Mouse (Mus musculus) CD4-positive helper T cell, adult 2 months (primary cell): ENCODE measurements around the gene Pth2.
"Not testable (repeated sequence)": the region's sequence is repeated elsewhere in the genome, so short reads cannot be mapped to it uniquely, and the experiment has no call there.

ENCODE experiments used
- DNase-seq: peaks from one replicate; pipeline ENCODE4 v3.0.0-alpha.2; 2012; ENCODE audit warnings: low read depth, missing footprints, low spot score

Pth2 gene

DNA sequence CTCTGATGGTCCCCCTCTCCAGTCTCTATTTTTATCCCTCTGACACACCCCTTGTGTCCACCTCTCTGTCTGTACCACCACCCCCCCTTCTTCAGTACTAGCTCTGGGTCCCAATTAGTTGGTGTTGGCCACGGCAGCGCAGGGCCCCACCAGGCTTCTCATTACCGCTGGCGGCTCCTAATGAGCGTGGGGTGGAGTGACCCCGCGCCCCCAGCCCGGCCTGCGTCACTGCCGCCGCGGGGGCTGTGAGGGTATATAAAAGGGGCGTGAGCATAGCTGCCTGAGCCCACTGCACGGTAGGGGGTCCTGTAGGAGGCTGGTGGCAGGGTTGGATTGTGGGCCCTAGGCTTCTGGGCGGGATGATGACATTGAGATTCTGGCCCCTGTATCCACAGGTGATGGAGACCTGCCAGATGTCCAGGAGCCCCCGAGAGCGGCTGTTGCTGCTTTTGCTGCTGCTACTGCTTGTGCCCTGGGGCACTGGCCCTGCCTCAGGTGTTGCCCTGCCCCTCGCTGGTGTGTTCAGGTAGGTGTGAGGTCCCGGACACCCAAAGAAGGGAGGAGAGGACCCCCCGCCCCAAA lies at the start of gene Pth2:
TSS of gene Pth2 (plus strand) at position 100 of the 582 bp plus-strand sequence.
- no peak for DNase-seq

DNA sequence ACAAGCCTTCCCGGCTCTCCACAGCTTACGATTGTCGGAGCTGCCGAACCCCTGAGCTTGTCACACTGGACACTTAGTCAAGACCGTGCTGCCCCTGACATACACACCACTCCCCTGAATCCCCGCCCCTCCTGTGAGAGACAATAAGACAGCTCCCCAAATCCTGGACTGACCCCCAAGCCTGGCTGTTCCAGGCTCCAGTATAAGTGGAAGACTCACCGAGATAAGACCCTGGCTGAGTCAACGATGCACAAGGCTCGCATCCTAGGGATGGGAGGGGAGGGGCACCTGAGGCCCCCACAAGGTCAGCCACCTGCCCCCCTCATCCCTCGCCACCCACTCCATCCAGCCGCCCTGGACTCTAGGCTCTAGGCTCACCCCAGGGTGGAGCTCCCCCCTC lies 48.9 kb upstream of the Pth2 start:
- DNase-seq, result no peak

DNA sequence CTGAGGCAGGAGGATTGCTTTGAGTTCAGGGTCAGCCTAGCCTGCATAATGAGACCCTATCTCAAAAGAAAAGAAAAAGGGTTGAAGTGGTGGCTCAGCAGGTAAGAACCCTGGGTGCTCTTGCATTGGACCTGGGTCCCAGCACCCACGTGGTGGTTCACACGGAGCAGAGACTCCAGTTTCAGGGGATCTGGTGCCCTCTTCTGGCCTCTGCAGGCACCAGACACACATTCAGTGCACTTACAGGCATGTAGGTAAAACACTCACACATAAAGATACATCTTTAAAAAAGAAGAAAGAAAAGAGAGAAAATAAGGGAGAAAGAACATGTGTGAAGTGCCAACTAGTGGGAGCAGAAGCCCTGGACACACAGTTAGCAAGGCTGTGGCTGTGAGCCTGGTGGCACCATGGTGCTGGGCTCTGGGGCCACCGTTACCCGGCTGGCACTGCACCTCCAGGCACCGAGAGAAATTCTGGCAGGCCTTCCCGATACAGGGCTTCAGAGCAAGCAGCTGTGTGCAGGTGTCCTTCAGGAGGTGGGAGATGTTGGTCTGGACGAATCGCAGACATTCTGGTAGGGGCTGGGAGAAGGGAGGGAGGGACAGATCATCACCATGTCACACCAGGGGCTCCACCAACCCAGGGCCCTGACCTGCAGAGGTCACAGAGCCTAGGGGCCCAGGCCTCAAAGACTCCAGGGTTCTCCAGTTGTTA lies 47.2 kb upstream of the Pth2 start:
- DNase-seq, result no peak

DNA sequence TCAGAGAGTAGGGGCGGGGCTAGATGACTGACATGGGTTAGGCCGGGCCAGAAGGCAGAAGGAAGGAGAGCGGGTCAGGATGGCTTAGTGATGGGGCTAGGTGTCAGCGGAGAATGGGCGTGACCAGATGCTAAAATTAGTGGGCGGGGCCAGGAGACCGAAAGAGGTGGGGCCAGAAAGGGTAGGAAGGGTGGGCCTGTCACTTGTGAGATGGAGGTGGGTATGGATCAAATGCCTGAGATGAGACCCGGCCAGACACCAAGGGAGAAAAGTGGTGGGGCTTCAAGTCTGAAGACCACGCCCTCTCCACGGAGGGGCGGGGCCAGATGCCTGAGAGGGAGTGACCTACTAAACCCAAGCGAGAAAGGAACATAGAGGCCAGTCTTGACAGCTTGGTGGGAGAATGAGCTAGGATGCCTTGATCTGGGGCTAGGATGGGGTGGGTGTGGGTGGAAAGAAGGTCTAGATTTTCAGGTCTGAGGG lies 46.2 kb upstream of the Pth2 start:
- DNase-seq, result peak; percentile 82

DNA sequence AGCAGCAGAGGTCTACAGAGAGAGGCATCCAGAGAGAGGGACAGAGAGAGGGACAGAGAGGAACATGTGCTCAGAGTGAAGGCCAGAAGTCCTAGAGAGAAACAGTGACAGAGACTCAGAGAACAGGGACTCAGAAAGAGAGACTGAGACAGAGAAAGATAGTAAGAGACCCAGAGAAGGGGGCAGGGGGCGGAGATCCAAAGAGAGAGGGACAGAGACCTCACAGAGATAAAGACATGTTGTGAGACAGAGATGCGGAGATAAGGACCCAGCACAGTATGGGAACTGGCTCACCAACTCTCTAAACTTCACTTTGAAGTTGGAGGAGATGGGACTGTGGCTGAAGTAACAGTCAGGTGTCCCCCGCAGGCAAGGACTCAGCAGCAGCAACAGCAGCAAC lies 45.4 kb upstream of the Pth2 start:
- DNase-seq, result peak; percentile 59

DNA sequence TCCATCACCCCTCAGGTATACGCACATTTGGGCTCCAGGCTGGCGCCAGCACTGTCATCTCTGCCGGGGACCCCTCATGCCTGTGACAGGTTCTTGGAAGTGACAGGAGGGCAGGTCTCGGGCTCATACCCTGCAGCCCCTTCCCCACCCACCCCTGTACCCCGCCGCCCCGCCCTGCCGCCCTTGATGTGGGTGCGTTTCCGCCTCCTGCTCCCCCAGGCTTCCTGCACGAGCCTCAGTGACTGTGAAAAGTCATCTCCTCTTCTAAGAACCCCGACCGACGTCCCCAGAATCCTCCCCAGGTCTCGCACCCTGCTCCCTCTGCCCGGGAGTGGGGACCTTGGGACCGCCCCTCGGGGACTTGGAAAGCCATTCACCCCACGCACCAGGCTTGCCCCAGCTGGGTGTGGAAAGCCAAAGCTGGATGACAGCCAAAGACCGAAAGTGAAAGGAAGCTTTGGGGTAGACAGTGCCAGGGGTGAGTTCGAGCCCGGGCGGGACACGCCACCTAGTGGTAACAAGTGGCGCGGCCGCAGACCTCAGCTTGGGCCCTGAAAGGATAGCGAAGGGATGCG lies 44.7 kb upstream of the Pth2 start, which contains the start of the genes Gm45713 and Flt3l:
TSS of gene Gm45713 (minus strand) at position 239 of the 575 bp plus-strand sequence.
TSS of gene Flt3l (minus strand) at position 440 of the 575 bp plus-strand sequence.
- DNase-seq, result peak; percentile 95

DNA sequence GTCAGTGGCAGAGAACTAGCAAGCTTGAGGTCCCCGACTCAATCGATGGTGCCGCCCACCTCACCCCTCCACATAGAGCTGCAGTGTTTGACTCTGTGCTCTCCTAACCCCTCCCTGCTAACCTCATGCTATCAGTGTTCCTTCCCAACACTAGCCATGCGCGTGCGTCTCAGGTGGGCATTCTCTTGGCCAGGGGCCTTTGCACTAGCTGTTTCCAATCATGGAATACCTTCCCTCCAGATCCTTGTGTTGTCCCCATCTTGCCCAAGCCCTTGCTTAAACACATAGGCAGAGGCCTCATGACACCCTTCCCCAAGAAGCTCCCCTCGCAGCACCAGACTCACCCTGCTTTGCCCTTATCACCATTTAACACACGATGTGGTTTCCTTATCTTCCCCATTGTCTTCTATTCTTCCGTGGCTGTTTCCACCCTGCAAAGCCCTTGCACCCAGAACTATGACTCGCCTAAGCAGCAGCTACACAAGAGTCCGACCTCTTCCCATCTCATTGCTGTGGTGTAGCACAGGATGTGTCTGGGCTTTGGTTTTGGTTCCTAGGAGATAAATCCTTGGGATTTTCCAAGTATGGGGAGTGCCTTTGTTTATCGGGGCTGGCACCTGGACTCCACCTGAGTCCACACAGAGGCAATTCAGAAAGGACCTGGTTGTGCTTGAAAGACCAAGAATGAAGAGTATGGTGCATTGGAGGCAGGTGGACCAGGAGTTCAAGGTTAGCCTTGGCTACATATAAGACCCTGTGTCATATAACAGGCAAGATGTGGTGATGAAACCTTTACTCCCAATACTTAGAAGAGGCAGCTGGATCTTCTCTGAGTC lies 43.4 kb upstream of the Pth2 start:
- DNase-seq, result peak; percentile 73

DNA sequence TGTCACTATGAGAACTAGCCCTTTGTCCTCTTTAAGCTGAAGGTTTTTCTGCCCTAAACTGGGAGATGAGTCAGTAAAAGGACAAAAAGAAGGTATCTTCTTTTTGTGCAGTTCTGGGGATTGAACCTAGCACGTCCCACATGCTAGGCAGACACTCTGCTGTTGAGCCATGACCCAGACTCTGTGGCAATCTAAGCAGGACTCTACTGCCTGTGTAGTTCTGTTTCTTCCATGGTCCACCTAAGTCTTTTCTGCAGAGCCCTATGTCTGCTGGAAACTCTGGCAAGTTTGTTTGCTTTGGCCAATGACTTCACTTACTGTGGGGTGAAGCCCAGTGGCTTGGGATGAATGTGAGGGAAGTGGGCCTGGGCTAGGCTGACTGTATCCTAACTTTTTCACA lies 42.4 kb upstream of the Pth2 start:
- DNase-seq, result no peak

DNA sequence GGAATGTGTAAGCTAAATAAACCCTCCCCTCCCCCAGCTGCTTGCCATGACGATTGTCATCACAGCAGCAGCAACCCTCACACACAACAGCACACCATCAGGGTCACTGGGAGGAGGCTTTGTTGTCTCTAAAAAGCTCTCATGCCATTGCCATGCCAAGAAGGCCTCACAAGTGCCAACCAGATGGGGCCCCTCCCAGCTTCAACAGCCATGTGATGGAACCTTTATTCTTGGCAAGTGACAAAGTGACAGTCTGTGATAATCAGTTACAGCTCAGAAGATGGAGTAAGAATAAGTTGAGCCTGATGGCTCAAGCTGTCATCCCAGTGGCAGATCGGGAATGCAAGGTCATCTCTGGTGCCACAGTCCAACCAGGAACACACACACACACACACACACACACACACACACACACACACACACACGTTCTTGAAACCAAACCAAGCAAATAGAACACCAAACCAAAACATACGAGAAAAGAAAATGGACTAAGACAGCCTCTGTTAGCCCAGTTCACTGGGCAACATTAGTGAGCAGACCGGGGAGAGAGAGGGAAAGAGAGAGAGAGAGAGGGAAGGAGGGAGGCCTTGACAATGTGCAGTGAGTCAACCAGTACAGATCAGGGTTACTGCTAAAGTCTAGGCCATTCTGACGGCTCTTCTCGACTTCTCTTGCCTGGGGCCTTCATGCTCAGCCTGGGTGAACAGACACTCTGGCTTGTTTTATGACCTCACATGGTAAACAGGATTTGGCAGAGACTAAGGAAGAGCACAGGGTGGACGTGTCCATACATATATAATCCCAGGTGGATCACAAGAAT lies 40.7 kb upstream of the Pth2 start:
- no peak for DNase-seq

DNA sequence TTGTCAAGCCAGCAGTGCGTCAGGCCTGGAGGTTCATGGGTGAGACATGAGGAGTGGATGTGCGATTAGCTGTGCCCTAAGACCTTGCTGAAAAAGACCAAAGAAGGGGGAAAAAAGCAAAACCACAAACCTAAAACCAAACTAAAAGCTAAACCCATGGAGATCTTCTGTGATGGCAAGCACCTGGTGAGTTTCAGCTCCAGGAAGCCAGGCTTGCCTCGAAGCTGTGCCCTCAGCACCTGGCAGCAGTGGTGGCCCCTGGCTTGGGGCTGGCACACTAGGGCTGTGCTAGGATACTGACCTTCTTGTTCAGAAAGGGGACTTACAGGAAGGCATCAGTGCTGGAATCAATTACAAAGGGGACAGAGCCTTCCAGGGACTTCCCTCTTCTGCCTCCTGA lies 39.5 kb upstream of the Pth2 start:
- DNase-seq, result no peak

DNA sequence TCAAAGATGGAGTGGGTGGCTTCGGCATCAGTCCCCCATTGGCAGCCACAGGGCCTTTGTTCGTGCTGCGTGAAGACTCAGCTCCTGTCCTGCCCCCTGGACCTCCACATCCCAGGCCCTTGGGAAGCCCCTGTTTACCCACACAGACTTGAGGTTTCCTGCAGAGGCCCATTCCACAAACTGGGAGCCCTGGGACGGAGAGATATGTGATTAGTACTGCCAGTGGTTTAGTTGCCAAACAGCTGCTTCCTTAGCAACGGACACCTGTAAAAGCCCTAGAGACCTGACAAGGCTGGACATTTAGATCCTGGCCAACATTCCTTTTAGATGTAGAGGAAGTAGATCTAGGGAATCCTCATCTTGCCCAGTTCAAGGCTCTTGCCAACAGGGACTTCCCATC lies 38.9 kb upstream of the Pth2 start:
- DNase-seq, result no peak

DNA sequence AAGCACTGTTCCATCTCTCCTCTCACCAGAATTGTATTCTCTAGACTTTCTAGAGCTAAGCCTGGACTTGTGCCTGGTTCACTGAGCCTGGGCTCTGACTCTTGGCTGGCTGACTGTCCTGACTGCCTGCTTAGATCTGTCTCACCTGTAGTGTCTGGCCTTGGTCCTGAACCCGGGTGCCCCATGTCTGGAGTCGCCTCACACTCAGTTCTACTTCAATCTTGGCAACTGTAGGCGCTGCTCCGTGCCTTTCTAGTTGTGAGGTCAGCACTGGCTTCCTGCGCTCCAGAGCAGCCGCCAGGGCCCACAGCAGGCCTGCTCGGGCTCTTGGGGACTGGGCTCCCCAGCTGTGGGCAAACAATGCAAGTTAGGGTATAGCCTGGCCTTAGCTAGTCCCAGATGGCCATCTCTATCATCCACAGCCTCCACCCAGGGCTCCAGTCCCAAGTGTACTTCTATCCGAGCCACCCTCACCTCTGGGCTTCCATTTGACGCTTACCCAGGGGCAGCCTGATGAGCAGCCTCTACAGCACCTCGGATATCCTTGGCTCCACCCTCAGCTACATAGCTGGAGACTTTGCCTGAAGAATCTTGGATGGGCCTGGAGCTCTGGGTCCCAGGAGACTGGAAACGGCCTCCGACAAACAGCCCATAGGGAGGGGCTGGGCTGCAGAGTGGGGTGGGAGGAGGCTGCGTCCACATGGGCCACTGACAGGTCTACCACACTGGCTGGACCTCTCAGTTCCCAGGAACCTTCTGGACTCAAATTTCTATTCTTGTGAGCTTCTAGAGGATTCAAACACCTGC lies 36.2 kb upstream of the Pth2 start:
- DNase-seq, result no peak

DNA sequence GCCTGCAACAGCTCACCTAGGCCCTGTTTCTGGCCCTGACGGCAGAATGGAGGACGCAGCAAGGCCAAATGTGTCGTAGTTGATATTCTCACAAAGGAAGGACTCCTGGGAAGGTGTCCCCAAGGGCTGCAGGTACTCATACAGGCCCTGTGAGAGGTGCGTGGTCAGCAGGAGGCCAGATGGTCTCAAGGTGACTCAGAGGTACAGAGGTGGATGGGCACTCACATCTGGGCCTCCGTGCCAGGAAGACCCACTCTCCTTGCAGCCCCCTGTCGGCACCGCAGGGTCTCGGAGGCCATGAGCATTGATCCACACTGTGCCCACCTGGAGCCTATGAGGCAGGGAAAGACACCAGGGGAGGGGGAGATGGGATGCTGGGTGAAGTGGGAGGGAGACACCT lies 35.3 kb upstream of the Pth2 start:
- no peak for DNase-seq

DNA sequence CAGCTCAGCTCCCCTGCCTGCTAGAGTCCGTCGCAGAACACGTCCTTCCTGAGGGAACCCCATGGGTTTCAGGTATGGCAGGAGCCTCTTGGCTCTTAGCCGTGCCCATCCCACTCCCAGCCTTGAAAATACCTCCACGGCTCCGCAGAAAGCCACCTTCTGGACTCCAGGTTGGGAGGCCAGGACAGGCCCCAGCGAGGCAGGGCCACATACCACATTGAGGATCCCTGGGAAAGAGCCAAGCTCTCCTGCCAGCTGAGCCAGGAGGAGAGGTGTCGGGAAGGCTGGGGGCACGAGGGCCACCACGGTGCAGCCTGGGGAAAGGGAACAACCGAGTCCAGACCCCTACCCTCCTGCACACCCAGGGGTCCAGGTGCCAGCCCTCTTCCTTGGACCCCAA lies 33.5 kb upstream of the Pth2 start:
- DNase-seq, result no peak

DNA sequence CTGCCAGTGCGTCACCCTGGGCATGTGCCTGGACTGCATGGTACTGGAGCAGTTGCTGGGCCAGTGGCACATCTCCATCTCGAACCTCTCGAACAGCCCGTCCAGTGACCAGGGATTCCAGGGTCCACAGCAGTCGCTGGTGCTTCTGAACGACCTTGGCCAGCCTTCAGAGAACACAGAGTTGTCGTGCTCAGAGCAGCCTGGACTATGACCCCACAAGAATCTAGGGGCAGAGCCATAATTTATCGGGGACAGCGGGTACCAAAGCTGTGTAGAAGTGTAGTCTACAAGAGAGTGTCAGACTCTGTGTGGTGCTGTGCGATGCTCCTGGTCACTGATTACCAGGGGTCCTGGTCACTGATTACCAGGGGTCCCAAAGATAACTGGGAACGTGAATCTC lies 32.9 kb upstream of the Pth2 start:
- no peak for DNase-seq

DNA sequence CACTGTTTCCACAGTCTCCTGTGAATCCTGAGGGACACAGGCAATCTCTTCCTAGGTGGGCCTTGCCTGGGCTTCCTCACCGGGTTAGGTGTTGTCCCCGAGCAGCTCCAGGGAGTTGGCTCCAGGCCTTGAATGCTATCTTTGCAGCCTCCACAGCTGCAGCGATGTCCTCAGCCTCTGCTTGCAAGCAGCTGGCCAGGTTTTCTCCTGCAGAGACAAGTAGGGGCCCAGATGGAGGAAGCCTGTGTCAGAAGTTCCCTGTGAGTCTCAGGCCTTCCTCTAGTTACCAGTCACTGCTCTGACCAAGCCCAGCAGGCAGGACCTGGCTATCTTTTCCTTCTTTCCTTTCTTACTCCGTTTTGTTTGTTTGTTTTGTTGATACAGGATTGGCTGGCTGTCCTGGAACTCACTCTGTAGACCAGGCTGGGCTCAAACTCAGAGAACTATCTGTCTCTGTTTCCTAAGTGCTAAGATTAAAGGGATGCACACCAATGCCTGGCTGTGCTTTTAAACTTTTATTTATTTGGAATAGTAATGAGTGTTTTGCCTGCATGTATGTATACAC lies 32.2 kb upstream of the Pth2 start:
- no peak for DNase-seq

DNA sequence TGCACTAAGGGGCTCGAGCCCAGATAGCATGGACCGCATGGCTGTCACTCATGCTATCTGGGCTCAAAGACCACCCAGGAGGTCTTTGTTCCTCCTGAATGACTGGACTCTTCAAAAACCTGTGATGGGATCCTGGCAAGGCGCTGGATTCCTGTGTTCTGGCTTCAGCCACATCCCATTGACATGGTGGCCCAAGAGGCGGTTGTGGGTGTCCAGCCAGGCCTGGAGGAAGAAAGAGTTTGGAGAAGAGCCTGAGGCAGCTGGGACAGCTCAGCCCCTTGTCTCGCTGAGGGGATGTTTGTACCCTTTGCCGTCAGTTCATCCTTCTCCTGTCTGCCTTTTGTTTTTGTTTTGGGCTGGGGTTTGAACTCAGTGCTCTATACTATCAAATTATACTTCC lies 31.2 kb upstream of the Pth2 start:
- DNase-seq, result no peak

DNA sequence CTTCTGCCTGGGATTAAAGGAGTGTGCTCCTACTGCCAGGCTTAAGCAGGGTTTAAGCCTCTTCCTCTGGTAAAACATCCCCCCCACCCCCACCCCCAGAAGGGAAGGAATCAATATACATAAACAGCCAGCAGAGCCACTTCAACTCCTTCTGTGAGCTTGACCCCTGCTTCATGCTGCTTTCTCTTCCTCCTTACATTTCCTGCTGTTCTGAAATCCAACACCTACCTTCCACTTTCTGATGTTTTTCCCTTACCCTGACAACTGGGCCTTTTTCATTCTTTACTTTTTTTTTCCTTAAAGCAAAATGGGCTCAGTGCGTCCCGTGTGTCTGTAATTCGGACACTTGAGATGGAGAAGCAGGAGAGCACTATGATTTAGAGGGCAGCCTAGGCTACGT lies 30.5 kb upstream of the Pth2 start:
- DNase-seq, result no peak

DNA sequence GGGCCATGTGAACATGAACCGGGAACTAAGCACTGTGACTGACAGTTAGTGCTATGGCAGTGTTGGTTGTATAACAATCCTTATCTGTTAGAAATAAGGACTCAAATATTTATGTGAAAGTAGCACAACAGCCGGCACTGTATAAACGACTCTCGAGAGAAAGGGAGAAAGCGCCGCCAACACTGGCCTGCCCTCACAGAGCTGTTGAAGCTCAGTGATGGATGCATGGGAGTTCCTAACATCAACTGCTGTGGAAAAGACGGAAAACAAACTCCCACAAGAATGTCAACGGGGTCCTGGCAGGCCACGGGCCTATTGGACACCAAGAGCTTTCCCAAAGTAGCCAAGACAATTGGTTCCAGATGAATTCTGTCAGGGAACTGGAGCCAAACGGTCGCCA lies 29.5 kb upstream of the Pth2 start:
- DNase-seq, result no peak

DNA sequence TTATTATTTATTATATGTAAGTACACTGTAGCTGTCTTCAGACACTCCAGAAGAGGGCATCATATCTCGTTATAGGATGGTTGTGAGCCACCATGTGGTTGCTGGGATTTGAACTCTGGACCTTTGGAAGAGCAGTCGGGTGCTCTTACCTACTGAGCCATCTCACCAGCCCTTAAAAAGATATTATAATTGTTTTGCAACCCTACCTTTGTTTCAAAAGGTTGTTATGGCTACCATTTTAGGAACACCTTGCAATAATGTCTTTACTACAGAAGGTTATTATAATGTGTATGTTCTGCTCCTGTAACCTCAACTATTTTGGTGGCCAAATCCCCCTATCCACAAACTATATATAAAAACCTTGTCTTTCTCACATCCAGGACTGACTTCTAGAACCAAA lies 27.7 kb upstream of the Pth2 start:
- DNase-seq, result not testable (repeated sequence)
